Mouse (Mus musculus): ENCODE data around the gene Fzd1. TPM values are rescaled to one million over a fixed set of nuclear protein-coding genes. Genes with fewer than 3 reads are reported as not detected.
A peak's percentile ranks its signal among the peaks of the same experiment; 100 is the strongest.

Gene Fzd1
- 35.0 and 36.0 TPM in 2 replicates for polyA plus RNA-seq (2016; fragmentation: Nextera tagmentation; extraction: Ambion mirVana)

DNA sequence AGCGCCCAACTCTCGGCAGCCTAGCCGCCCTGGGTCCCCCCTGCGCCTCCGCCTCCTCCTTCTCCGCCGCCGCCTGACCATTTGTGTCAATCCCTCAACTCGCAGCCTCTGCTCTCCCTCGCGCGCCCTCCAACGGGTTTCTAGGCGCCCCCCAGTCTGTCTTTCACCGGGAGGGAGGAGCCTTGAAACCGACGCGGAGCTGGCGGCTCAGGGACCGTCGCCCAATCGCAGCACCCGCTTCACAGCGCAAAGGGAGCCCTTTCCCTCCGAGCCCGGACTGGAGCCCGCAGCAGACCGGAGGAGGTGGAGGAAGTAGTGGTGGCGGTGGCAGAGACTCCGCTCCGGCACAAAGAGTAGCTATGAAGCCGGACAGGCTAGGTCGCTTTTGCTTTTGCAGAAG lies at the start of gene Fzd1:
Gene Fzd1, minus strand, starts transcription at position 134 of the 400 bp plus-strand sequence.
- no peaks in the 10 kb centered on the region for H3K9me3 ChIP-seq (replicated peaks)
- peak within 1 kb of the TSS; percentile 83 for H3K4me3 ChIP-seq
- H3K36me3 ChIP-seq, result no peaks in the 10 kb centered on the region
- ATAC-seq (ENCODE audit: low FRiP score), result peak; percentile 95
- peaks cover 11% of the 10 kb centered on the region; the same call in 1 of the 2 replicates for H3K27me3 ChIP-seq
- 0% methylated on average over 27 of the region's 33 CpGs for WGBS
- peak within 1 kb of the TSS; percentile 95 for H3K27ac ChIP-seq
- H3K4me2 ChIP-seq (replicated peaks), result peak within 1 kb of the TSS; percentile 96
- H3K4me1 ChIP-seq, result peaks cover 29% of the 10 kb centered on the region
- peak within 1 kb of the TSS; percentile 89 for H3K9ac ChIP-seq

GRCm38 (mm10) chr5:4805228-4805627 lies 47.4 kb upstream of the Fzd1 start:
- H3K27me3 ChIP-seq, result peaks cover 3% of the 10 kb centered on the region
- no peaks in the 10 kb centered on the region for H3K36me3 ChIP-seq
- no peak overlapping the region for H3K4me3 ChIP-seq
- no peak overlapping the region for H3K4me2 ChIP-seq (replicated peaks)
- peaks cover 26% of the 10 kb centered on the region for H3K4me1 ChIP-seq
- no peak overlapping the region for H3K9ac ChIP-seq
- H3K27ac ChIP-seq, result no peak overlapping the region
- H3K9me3 ChIP-seq (replicated peaks), result no peaks in the 10 kb centered on the region
- no peak for ATAC-seq (ENCODE audit: low FRiP score)
- WGBS, result 43% methylated on average over 4 of the region's 4 CpGs

GRCm38 (mm10) chr5:4803708-4804107 lies 45.9 kb upstream of the Fzd1 start:
- H3K36me3 ChIP-seq, result no peaks in the 10 kb centered on the region
- H3K27me3 ChIP-seq, result peaks cover 3% of the 10 kb centered on the region; the same call in 1 of the 2 replicates
- H3K27ac ChIP-seq, result no peak overlapping the region
- no peak overlapping the region for H3K4me2 ChIP-seq (replicated peaks)
- no peak overlapping the region for H3K9ac ChIP-seq
- ATAC-seq (ENCODE audit: low FRiP score), result no peak
- H3K4me3 ChIP-seq, result no peak overlapping the region
- 78% methylated on average over 5 of the region's 5 CpGs for WGBS
- peaks cover 26% of the 10 kb centered on the region for H3K4me1 ChIP-seq
- no peaks in the 10 kb centered on the region for H3K9me3 ChIP-seq (replicated peaks)

DNA sequence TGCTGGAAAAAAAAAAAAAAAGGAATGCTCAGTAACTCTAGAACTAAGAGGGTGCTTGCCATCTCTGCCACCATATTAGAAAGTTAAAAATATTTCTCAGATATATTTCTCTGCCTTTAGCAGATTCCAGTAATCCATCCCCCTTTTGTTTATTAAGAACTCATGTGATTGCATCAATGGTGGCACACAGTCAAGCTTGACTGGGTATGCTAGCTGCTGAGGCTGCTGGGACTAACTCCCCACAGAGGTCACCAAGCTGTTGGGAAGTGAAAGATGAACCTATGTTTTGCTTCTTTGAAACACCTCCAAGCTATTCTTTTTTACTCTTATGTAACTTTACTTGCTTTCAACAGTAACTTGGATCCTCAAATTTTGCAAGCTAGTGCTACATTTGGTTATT lies 44.1 kb upstream of the Fzd1 start:
- no peak overlapping the region for H3K27ac ChIP-seq
- H3K9me3 ChIP-seq (replicated peaks), result no peaks in the 10 kb centered on the region
- ATAC-seq (ENCODE audit: low FRiP score), result no peak
- H3K27me3 ChIP-seq, result peaks cover 3% of the 10 kb centered on the region; the same call in 1 of the 2 replicates
- H3K4me3 ChIP-seq, result no peak overlapping the region
- no peaks in the 10 kb centered on the region for H3K36me3 ChIP-seq
- H3K4me1 ChIP-seq, result peaks cover 26% of the 10 kb centered on the region
- H3K9ac ChIP-seq, result no peak overlapping the region
- H3K4me2 ChIP-seq (replicated peaks), result no peak overlapping the region

- Histone ChIP-seq H3K9me3 (replicated peaks) (no peaks in the 10 kb centered on the region), H3K4me2 (replicated peaks) (no peak overlapping the region), H3K9ac (no peak overlapping the region), H3K27me3 (peaks cover 2% of the 10 kb centered on the region; the same call in 1 of the 2 replicates), H3K4me1 (peaks cover 26% of the 10 kb centered on the region), H3K4me3 (no peak overlapping the region), H3K27ac (no peak overlapping the region), H3K36me3 (no peaks in the 10 kb centered on the region)
- WGBS, result 49% methylated on average over 8 of the region's 8 CpGs
- ATAC-seq (ENCODE audit: low FRiP score), result peak; percentile 82
Measured at GRCm38 (mm10) chr5:4801096-4801850, 43.4 kb upstream of the Fzd1 start.

- ATAC-seq (ENCODE audit: low FRiP score), result no peak
- 89% methylated on average over 3 of the region's 3 CpGs for WGBS
- Histone ChIP-seq H3K27ac (no peak overlapping the region), H3K27me3 (no peaks in the 10 kb centered on the region), H3K4me1 (peaks cover 5% of the 10 kb centered on the region; the same call in 1 of the 2 replicates), H3K4me2 (replicated peaks) (no peak overlapping the region), H3K4me3 (no peak overlapping the region), H3K9me3 (replicated peaks) (no peaks in the 10 kb centered on the region), H3K36me3 (no peaks in the 10 kb centered on the region), H3K9ac (no peak overlapping the region)
Measured at GRCm38 (mm10) chr5:4791219-4791618, 33.4 kb upstream of the Fzd1 start.

DNA sequence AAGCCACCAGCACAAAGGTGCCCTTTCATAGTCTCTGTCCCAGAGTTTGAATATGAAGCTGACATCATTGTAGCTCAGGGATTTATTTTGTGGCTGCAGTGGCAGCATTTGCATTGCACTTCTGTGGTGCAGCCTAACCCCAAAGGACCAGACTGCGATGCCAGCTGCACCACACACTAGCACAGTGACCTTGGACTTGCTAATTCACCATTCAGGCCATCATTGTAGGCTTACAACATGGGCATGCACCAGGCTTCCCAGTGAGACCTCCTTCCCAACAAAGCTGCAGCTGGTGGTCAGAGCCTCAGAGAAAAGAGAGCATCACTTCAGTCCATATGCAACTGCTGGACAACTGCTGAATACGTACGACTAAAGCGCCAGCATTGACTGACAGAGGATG lies 32.4 kb upstream of the Fzd1 start:
- ATAC-seq (ENCODE audit: low FRiP score), result 0 out of 2 replicates have a peak, but pooled peaks have one; percentile 56
- Histone ChIP-seq H3K9ac (no peak overlapping the region), H3K9me3 (replicated peaks) (no peaks in the 10 kb centered on the region), H3K36me3 (no peaks in the 10 kb centered on the region), H3K27me3 (no peaks in the 10 kb centered on the region), H3K4me2 (replicated peaks) (no peak overlapping the region), H3K4me3 (no peak overlapping the region), H3K4me1 (peaks cover 5% of the 10 kb centered on the region; the same call in 1 of the 2 replicates), H3K27ac (no peak overlapping the region)
- WGBS, result 72% methylated on average over 4 of the region's 4 CpGs

GRCm38 (mm10) chr5:4788484-4788883 lies 30.6 kb upstream of the Fzd1 start:
- H3K4me3 ChIP-seq, result no peak overlapping the region
- 86% methylated on average over 3 of the region's 3 CpGs for WGBS
- H3K9ac ChIP-seq, result no peak overlapping the region
- no peaks in the 10 kb centered on the region for H3K36me3 ChIP-seq
- H3K4me2 ChIP-seq (replicated peaks), result no peak overlapping the region
- no peaks in the 10 kb centered on the region for H3K9me3 ChIP-seq (replicated peaks)
- H3K4me1 ChIP-seq, result peaks cover 5% of the 10 kb centered on the region; the same call in 1 of the 2 replicates
- H3K27me3 ChIP-seq, result no peaks in the 10 kb centered on the region
- ATAC-seq (ENCODE audit: low FRiP score), result no peak
- H3K27ac ChIP-seq, result no peak overlapping the region

- H3K9me3 ChIP-seq (replicated peaks), result no peaks in the 10 kb centered on the region
- H3K9ac ChIP-seq, result no peak overlapping the region
- H3K36me3 ChIP-seq, result no peaks in the 10 kb centered on the region
- ATAC-seq (ENCODE audit: low FRiP score), result no peak
- H3K27me3 ChIP-seq, result no peaks in the 10 kb centered on the region
- no peak overlapping the region for H3K4me2 ChIP-seq (replicated peaks)
- peaks cover 5% of the 10 kb centered on the region; the same call in 1 of the 2 replicates for H3K4me1 ChIP-seq
- H3K27ac ChIP-seq, result no peak overlapping the region
- H3K4me3 ChIP-seq, result no peak overlapping the region
- 86% methylated on average over 3 of the region's 3 CpGs for WGBS
Measured at GRCm38 (mm10) chr5:4786816-4787215, 29.0 kb upstream of the Fzd1 start.

- Histone ChIP-seq H3K4me2 (replicated peaks) (no peak overlapping the region), H3K4me1 (peaks cover 6% of the 10 kb centered on the region; the same call in 1 of the 2 replicates), H3K9ac (no peak overlapping the region), H3K36me3 (no peaks in the 10 kb centered on the region), H3K4me3 (no peak overlapping the region), H3K27me3 (no peaks in the 10 kb centered on the region), H3K27ac (no peak overlapping the region), H3K9me3 (replicated peaks) (no peaks in the 10 kb centered on the region)
- ATAC-seq (ENCODE audit: low FRiP score), result no peak; the same call in 1 of the 2 replicates
- WGBS, result 73% methylated on average over 3 of the region's 3 CpGs
Measured at GRCm38 (mm10) chr5:4778274-4778673, 20.4 kb upstream of the Fzd1 start.

DNA sequence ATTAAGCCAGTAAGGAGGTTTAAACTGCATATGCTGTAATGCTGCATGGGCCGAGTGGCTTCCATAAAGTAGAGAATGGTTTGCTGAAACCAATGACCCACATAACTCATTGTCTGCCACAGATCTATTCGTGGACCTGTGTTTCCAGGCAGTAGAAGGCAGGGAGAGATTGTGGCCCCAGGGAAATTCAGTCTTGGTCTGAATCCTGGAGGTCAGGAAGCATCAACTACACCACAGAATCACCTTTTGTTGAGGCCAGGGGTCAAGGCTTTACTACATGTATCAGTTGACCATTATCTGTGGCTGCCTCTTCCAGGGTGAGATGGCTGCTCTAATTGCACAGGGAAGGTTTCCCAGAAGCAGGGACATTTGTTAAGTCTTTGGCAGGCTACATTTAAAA lies 18.7 kb upstream of the Fzd1 start:
- Histone ChIP-seq H3K4me3 (no peak overlapping the region), H3K4me2 (replicated peaks) (no peak overlapping the region), H3K9me3 (replicated peaks) (no peaks in the 10 kb centered on the region), H3K27ac (no peak overlapping the region), H3K36me3 (no peaks in the 10 kb centered on the region), H3K4me1 (peaks cover 7% of the 10 kb centered on the region; the same call in 1 of the 2 replicates), H3K9ac (no peak overlapping the region), H3K27me3 (no peaks in the 10 kb centered on the region)
- ATAC-seq (ENCODE audit: low FRiP score), result no peak
- 66% methylated on average over 2 of the region's 2 CpGs for WGBS

DNA sequence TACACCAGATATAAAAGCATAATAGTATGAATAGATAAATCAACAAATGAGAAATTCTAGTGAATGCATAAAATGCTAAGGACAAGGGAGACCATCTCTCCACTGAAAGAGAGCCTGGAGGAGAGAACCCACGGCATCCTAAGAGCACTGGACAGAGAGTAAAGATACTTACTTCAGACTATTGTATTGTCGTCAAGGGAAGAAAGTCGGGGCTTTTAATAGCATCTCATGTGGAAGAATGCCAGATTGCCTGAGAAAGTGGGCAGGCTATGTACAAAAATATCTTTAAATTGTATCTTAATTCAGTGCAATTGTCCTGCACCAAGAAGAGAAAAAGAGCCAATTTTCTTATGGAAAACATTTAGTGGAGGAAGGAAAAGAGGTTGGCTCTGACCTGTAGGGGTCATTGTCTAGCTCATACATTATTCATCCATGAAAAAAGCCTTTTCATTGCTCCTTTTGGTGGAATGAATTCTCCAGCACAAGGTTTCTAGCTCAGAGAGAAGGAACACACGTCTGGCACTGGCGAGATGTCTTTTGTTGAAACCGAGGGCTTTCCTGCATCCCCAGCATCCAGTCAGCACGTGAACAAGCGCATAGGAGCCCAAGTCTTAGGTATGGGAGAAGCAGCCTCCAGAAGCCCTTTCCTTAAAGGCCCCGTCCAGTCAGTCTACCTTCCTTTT lies 15.4 kb upstream of the Fzd1 start:
- 24% methylated on average over 9 of the region's 9 CpGs for WGBS
- ATAC-seq (ENCODE audit: low FRiP score), result no peak
- no peak overlapping the region for H3K27ac ChIP-seq
- H3K9me3 ChIP-seq (replicated peaks), result no peaks in the 10 kb centered on the region
- no peak overlapping the region for H3K4me3 ChIP-seq
- H3K27me3 ChIP-seq, result no peaks in the 10 kb centered on the region
- no peaks in the 10 kb centered on the region for H3K36me3 ChIP-seq
- H3K4me1 ChIP-seq, result peaks cover 7% of the 10 kb centered on the region; the same call in 1 of the 2 replicates
- no peak overlapping the region for H3K9ac ChIP-seq
- no peak overlapping the region for H3K4me2 ChIP-seq (replicated peaks)
